Mouse (Mus musculus): Measurements from ENCODE around the gene Nr1h3.
A peak's percentile ranks its signal among the peaks of the same experiment; 100 is the strongest.
"Not testable (repeated sequence)": the region's sequence is repeated elsewhere in the genome, so short reads cannot be mapped to it uniquely, and the experiment has no call there.

Gene Nr1h3

DNA sequence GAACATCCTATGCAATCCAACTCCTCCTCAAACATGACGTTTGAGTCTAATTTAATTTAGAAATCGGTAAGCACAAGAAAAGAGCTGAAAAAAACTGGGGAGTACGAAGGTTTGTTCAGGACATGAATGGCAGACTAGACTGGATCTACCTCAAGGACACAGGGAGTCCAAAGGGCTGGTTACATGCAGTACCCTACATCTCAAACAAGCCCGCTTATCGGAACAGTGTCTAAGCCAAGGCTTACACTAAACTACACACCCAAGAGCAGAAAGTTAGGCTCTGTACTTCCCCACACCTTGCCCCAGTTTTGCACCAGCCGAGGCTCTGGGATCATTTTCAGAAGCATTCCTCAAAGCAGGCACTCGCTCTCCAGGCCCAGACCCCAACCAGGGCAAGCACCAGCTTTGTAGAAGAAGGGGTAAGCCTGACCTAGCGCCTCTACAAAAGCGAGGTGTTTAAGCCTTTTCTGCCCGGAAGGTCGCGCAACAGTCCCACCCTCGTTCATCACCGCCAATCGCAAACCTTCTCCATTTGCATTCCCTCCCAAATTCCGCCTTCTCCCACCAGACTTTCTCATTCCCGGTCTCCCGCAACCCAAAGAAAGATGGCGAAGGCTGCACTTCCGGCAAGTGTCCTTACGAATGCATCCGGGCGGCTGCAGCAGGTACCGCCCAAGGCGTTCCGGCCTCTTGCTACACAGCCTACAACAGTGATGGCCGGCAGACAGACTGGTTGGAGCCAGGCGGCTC, at the start of gene Nr1h3, which contains the start of gene Acp2:
Gene Nr1h3, minus strand, starts transcription at position 613 of the 750 bp plus-strand sequence.
Gene Acp2, plus strand, starts transcription at position 664 of the 750 bp plus-strand sequence.
- DNase-seq (ENCODE audit: low read depth) = peak; percentile 94

DNA sequence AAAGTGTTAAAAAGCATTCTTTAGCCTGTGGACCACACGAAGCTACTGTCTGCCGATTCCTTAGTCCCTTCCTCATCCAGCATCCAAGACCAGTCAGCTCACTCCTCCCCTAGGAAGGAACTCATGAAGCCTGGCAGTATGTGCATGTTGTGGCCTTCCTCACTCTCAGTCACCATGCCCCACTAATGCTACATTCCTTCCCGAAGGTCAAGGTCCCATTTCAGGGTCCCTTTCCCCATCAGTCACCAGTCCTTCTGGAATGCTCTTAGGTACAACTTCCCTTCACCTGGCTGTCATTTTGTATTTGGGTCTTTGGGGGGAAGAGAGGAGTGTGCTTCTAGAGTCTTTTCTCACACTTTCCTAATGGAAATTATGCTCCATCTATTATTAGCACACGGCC, 49.4 kb upstream of the Nr1h3 start:
- DNase-seq (ENCODE audit: low read depth) = no peak

DNA sequence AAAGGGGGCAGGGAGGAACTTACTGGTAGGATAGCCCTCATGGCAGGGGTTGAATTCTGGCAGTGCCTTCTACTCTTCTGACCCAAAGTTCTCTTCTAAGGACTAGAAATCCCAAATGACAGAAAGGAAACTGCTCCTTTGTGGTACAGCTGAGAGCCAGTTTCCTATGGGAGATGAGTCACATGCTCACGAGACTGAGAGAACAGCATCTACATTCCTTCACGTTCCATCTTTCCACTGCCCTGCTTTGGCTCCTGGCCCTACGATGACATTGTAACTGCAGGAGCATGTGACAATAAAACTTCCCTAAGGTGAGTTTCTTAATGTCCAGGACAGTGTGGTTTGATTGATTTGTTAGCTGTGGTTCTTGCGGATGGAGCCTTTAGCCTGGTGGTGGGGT, 45.7 kb upstream of the Nr1h3 start:
- DNase-seq (ENCODE audit: low read depth) = no peak

DNA sequence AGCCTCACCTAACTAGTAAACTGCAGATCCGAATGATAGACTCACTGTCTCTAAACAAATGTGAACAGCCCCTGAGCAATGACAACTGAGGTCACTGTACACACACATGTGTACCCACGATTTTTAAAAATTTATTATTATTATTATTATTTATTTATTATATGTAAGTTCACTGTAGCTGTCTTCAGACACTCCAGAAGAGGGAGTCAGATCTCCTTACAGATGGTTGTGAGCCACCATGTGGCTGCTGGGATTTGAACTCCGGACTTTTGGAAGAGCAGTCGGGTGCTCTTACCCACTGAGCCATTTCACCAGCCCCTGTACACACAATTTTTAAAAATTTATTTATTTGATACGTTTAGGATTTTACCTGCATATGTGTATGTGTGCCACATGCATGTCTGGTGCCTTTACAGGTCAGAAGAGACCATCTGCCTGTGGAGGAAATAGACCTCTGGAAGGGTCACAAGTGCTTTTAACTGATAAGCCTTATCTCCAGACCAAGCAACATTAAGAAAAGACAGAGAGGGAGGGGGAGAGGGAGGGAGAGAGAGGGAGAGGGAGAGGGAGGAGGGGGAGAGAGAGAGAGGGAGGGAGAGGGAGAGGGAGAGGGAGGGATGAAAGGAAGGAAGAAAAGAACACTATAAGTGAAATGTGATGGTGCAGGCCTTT, 42.1 kb upstream of the Nr1h3 start:
- DNase-seq (ENCODE audit: low read depth) = no peak

DNA sequence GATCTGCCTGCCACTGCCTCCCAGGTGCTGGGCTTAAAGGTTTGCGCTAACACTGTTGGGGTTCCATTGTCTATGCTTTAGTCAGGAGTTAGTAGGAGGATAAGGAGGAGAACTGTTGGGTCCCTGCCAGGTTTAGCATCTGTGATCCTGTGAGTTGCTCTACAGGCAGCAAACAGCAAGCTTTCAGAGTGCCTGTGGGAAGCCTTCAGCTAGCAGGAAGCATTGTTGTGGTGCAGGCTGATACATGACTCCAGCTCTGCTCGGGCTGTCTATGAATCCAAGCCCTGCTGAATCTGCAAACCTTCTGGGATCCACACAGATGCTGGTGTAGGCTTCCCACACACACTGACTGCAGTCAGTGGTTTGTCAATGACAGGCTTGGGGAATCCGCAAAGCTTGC, 40.8 kb upstream of the Nr1h3 start:
- no peak for DNase-seq (ENCODE audit: low read depth)

DNA sequence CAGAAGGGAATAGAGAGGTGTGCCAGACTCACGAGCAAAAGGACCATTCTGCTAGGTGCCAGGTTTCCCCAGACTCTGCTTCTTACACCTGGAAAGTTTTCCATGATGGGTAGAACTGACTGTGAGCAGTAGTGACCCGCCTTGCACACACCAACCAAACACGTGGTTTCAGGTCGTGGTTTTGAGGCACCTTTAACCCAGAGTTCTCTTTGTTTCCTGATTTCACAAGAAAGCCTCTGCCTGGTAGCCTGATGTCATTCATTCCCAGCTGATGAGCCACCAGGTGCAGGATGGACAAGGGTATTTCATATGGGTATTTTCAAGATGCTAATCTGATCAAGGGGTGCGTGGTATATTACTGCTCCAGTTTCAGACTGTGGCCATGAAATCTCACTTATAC, 39.9 kb upstream of the Nr1h3 start:
- peak; percentile 66 for DNase-seq (ENCODE audit: low read depth)

DNA sequence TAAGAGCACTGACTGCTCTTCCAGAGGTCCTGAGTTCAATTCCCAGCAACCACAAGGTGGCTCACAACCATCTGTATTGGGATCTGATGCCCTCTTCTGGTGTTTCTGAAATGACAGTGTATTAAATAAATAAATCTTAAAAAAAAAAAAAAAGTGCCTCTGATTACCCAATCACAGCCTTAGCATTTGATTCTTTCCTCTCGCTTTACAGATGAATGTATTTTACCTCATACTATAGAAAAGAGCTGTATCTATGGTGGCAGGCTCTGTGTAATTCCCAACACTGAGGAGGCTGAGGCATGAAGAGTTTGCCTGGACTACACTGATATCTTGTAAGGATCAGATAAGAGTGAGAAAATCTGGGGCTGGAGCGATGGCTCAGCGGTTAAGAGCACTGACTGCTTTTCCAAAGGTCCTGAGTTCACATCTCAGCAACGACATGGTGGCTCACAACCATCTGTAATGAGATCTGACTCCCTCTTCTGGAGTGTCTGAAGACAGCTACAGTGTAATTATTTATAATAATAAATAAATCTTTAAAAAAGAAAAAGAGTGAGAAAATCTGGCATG, 35.0 kb upstream of the Nr1h3 start:
- not testable (repeated sequence) for DNase-seq (ENCODE audit: low read depth)

DNA sequence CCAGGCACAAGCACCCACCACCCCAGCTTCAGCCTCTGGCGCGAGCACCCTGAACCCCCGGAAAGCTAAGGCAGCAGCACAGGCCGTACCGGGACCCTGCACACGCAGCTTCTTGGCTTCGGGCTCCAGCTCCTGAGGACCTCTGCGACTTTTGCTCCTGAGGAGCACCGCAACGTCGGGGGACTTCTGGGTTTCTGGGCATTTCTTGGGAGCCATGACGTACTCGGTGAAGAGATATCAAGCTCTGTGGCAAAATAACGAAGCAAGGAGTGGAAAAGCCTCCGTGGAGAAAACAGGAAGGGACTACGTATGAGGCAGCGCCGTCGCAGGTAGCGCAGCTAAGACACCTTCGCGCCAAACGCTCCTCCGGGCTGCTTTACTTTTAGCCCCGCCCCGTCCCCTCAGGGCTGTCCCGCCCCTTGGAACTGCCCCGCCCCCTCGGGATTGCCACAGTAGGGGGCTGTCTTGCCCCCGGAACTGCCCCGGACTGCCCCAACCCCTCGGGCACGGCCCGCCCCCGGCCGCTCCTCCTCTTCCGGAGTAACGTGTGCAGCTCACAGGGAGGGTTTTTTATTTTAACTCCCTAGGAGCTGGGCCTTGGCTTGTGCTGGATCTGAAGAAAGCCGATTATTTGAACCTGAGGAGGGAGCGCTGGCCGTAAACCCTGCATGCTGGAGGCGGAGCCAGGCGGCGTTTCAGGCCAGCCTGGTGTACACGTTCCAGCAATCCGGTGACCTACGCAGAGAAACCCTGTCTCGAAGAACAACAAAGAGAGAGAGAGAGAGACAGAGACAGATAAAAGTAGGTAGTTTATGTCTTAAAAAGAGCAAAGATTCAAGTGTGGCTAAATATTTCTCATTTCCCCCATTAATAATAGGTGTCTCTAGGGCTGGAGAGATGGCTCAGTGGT, 34.2 kb upstream of the Nr1h3 start, which contains the start of gene Ddb2:
Gene Ddb2, minus strand, starts transcription at position 382 of the 910 bp plus-strand sequence.
- DNase-seq (ENCODE audit: low read depth) = peak; percentile 99

DNA sequence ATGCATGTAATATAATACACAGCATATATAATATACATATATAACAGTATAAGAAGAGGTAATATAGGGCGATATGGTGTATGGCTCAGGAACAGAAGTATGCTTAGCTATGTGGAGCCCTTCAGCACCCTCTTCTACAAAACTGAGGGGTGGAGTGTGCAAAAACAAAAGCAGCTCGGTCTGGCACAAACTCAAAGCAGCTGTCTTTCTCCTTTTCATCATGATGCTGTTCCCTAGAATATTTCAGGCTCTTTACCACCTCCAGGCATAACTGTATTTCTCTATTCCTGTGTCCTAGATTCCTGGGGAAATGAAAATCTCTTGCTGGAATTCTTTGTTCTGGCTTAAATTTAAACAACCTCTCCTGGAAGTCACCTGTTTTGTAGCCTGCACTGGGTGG, 27.1 kb upstream of the Nr1h3 start:
- DNase-seq (ENCODE audit: low read depth) = no peak

DNA sequence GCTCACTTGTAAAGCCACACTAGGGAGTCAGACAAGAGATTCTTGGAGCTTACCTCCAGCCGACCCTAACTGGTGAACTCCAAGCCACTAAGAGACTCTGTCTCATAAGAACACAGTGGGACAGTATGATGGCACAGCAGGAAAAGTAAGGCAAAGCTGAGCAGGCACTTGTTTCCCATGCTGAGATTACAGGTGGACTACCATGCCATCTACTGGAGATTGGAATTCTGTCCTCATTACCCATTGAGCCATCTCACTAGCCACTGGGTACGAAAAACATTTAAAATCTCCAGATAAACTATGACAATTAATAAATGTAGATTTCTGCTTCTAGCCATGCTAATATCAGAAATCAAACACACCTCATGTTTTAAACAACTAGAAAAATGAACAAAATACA, 21.0 kb upstream of the Nr1h3 start:
- no peak for DNase-seq (ENCODE audit: low read depth)

DNA sequence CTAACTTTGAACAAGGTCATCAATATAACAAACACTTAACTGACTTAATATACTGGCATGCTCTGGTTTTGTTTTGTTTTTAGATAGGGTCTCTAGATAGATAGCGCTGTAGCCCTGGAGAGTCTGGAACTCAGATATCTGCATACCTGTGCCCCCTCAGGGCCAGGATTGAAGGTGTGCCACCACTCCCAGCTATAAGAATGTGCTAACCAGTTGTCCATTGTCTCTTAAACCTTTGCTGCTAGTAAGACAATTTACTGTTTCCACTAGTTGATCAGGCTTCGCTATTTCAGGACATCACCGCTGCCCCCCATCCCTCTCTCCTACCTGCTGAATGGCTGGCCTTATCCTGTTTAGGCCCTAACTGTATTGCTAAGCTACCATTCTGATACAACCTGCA, 17.9 kb upstream of the Nr1h3 start:
- DNase-seq (ENCODE audit: low read depth) = no peak

DNA sequence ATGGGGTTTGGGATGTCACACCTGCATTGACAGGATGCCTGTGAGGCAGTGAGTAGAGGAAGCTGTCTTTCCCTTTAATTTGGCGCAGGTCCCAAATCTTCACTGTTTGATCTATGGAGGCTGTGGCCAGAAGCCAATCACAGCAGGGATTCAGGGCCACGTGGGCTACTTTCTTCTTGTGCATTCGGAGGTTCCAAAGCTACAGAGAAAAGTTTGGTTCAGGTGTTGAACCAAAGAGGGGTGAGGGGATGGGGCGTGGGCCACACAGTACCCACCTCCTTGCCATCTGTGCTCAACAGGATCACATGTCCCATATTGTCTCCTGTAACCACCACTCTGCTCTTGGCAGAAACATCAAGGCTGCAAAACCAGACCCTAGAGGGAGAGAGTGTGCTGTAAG, 14.4 kb upstream of the Nr1h3 start:
- no peak for DNase-seq (ENCODE audit: low read depth)

DNA sequence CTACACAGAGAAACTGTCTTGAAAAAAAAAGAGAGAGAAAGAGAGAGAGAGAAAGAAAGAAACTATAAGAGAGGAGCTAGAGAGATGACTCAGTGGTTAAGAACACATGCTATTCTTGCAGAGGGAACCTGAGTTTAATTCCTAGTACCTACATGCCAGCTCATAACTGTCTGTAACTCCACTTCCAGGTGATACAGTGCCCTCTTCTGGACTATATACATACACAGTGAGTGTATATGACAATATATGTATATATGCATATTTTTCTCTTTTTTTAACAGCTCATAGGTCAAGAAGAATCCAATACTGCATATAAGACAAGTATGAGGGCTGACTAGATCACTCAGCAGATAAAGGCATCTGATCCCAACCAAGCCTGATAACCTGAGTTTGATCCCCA, 10.7 kb upstream of the Nr1h3 start:
- DNase-seq (ENCODE audit: low read depth) = no peak

DNA sequence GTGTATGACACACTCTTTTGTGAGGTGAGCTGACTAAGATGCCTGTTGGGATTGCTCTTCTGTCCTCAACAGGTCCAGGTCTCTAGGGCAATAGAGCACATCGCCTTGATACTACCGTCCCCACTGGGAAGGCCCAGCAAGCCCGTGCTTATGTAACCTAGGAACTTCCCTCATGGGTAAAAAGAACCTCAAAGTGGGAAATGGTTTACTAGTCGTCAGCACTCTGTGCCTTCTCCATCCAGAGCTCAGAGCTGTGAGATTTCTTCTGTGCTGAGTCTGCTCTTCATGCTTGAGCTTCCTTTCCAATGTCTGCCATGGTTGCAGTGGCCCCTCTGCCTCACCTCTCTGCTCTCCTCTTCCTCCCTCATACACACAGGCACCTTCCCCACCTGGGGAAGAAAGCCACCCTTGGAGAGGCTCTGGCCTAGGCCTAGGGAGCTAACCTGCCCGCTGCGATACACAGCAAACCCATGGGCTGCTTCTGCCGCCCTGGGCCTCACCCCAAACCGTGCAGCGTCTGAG, 3.7 kb upstream of the Nr1h3 start:
- DNase-seq (ENCODE audit: low read depth) = no peak

DNA sequence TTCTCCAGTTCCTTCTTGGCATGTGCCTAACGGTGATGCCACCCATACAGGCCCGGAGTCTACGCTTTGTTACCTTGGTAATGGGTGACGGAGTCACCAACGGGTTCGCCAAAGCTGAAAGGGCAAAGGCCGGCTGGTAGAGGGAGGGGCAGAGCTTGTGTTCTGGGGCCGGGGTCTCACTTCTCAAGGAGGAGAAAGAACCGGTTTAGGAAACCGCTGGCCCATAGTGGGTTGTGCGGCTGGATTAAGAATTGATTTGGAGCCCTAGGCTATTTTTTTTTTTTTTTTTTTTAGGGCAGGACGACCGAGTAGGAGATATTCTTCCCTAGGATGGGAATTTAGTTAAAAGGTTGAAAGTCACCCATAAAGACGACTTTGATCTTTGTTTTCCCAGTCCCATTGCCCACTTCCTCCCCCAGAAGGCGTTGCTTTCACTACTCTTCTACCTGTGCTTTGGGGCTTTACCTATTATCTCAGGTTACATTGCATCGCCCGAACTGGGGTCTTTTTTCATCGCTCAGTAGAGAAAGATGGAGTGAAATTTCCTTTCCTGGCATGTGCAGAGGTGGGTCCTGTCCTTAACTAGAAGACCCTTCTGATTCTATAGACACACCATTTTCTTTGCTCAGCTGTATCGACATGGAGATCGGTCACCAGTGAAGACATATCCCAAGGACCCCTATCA, 480 bp upstream of the Nr1h3 start:
- peak; percentile 27 for DNase-seq (ENCODE audit: low read depth)

DNA sequence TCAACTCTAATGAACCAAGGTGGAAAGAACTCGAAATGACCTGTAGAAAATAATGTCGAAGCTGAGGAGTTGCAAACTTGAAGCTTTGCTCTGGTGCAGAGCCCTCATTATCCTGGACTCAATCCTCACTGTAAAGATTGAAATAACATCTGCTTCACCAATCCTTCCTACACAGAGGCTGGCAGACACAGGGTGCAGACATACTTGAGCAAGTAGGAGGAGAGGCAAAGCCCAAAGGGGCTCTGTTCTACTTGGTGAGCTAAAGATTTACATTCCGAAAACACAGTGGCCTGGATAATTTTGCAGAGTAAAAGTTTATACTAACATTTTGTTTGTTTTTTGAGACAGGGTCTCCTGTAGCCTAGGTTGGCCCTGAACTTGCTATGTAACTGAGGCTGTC, 3.7 kb downstream of the Nr1h3 start:
- DNase-seq (ENCODE audit: low read depth) = no peak

DNA sequence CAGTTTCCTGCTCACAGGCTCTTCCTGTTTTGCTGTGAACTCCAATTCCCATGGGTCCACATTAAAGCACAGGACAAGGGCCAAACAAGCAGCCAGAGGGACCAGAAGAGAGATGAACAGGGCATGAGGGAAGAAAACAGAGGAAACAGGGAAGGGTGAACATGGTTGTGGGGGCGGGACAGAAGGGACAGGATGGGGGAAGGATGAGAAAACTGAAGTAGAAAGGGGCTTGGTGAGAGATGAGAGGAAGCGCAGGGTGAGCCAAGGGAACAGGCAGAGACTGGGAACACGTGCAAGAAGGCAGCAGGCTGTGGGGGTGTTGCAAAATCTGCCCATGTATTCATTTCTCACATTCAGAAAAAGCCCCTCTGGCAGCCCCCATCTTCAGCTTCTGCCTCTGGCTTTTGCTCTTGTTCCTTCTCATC, 6.0 kb downstream of the Nr1h3 start:
- DNase-seq (ENCODE audit: low read depth) = no peak

DNA sequence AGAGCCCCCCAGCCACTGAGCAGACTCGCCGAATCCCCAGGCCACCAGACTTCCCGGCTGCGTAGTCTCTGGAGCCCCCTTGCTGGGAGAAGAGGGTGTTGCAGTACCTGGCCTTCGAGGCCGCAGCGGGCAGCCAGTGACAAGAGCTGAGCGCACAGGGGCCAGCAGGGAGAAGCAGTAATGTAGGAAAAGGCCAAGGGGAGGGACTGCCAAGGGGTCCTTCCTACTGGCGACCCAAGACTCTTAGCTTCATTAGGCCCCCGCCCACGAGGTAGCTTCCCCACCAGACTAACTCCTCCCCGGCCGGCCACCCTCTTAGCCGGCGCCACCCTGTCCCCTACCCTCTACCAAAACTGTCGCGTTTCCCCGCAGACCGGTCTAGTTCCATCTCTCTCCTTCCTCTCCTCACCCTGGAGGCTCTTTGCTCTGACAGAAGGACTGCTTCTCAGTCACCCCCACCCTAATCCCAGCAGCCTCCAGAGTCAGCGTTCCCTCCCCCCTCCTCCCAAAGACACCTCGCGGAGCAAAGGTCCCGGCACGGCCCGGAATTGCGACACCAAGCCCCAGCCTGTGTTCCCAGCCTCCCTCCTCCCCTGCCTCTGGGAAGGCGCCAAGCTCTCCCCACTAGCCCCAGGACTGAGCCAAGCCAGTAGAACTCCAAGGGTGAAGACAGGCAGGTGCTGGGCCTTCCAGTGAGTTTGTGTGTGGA, 7.9 kb downstream of the Nr1h3 start:
- peak; percentile 73 for DNase-seq (ENCODE audit: low read depth)

DNA sequence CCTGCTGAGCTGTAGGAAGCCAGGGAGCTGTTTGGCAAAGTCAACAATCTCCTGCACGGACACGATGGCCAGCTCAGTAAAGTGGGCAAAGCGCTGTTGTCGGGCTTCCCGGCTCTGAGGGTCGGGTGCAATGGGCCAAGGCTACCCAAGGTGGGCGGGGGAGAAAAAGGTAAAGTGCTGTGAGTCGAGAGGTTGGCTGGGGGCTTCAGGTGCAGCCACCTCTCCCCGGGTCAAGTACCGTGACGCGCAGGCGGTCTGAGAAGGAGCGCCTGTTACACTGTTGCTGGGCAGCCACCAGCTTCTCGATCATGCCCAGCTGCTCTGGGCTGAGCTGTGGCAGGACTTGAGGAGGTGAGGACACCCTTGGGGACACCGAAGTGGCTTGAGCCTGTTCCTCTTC, 12.1 kb downstream of the Nr1h3 start:
- DNase-seq (ENCODE audit: low read depth) = no peak

DNA sequence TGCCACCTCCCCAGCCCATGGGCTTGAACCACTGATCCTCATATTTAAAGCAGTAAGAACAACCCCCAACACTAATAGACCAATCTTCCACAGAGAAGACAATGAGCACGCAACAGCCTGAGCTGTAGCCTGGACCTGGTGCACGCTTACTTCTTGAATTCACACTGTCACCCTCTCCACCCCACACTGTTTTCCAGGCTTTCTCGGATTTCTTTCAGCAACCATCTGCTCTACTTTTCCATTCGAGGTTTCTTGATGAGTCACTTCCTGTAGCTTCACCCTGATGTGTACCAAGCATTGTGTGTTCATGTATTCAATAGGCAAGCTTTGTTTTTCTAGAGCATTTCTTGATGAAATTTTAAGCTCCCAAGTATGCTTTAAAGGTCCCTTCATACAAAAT, 15.2 kb downstream of the Nr1h3 start:
- peak; percentile 77 for DNase-seq (ENCODE audit: low read depth)

DNA sequence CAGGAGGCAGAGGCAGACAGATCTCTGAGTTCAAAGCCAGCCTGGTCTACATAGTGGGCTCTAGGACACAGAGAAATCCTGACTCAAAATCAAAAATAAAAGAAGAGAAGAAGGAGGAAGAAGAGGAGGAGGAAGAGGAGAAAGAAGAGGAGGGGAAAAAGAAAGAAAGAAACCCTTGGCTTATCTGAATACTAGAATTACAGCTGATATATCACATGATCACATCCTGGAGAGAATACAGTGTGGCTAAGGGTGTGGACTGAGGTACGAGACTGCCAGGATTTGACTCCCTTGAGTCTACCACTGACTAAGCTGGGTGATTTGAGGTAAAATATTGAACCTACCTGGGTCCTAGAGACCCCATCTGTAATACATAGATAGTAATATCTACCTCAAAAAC, 16.4 kb downstream of the Nr1h3 start:
- peak; percentile 34 for DNase-seq (ENCODE audit: low read depth)

Data from induced T-regulatory cell, adult 2 months (primary cell).